Mouse (Mus musculus): ENCODE results near the gene Kcnj6.

DNA sequence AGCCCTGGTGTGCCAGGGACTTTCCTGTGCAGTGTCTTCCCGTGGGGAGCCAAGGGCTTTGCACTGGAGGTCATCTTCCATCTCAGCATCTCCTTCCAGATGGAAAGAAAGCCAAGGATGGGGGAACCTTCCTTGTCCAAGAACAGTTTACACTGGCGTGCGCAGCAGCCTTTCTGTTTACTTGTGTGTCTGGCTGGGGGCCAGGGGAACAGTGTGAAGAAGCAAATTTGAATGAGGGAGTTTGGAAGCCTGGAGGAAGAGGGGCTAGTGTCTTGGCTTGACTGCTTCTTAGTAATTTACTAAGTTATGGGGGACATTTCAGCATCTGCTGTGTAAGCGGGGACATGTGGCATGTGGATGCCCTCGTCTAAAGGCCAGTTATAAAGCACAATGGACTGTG, 50.7 kb downstream of the Kcnj6 start:
- TF ChIP-seq POLR2AphosphoS2 (IDR thresholded peaks at IDR 0.05; ENCODE audit: insufficient read length, low read depth) (no peak), E2F4 (IDR thresholded peaks at IDR 0.05; ENCODE audit: insufficient read depth) (no peak), POLR2A (IDR thresholded peaks at IDR 0.05; ENCODE audit: insufficient read length, low read depth) (no peak), USF1 (IDR thresholded peaks at IDR 0.05; ENCODE audit: low read depth) (no peak), CEBPB (IDR thresholded peaks at IDR 0.05; ENCODE audit: insufficient read depth, poor library complexity, severe bottlenecking) (no peak)

All from myocyte (in vitro differentiated cells).